Comparison of ENCODE assay signal across 12 mouse cellular contexts in genomic region chr10:45468180-45468915, GRCm38 (mm10). TPM values are rescaled to one million over a fixed set of nuclear protein-coding genes. Genes with fewer than 3 reads are reported as not detected.
DNase-seq lines count a peak whose midpoint lies in the region; ATAC-seq and TF ChIP-seq lines count a peak whose summit lies in the region.
"Had no signal": no experiment of that assay in that cellular context is flagged by ENCODE, and none has a peak within 500 bp of the region (broad histone marks: within the 10 kb centered on the region; RNA-seq: fewer than 3 reads in every experiment).

No protein-coding gene starts in this region.

- TF ChIP-seq CTCF in heart, postnatal 0 days (IDR thresholded peaks at IDR 0.05; ENCODE audit: low read depth): no peak
- TF ChIP-seq CTCF in ES-Bruce4 (IDR thresholded peaks at IDR 0.05; ENCODE audit: low read depth, low read length): no peak
- TF ChIP-seq CTCF in liver, embryonic 14.5 days (IDR thresholded peaks at IDR 0.05; ENCODE audit: low read depth): no peak

- peak overlapping the region; percentile 65 for H3K4me3 ChIP-seq in heart, postnatal 0 days (ENCODE audit: low read depth, low read length)
- H3K4me3 ChIP-seq in ES-Bruce4 (ENCODE audit: low read depth, low read length): no peak overlapping the region
- H3K4me3 ChIP-seq in forebrain, embryonic 13.5 days: peak overlapping the region; percentile 9; the same call in 1 of the 2 replicates
- H3K4me3 ChIP-seq in liver, embryonic 14.5 days (ENCODE audit: insufficient read depth in 1 of 2, low read depth in 2 of 2, low read length in 2 of 2): peak overlapping the region; percentile 45 to 47

- no peak for ATAC-seq in heart, postnatal 0 days (ENCODE audit: insufficient read depth, low read depth)
- ATAC-seq in forebrain, embryonic 13.5 days: no peak
- ATAC-seq in liver, embryonic 14.5 days (ENCODE audit: insufficient read depth): no peak
- ATAC-seq: Patski had no signal

- no peaks in the 10 kb centered on the region for H3K36me3 ChIP-seq in heart, postnatal 0 days (replicated peaks; ENCODE audit: control insufficient read depth, insufficient read depth, low read length)
- H3K36me3 ChIP-seq in ES-Bruce4 (ENCODE audit: control insufficient read depth, insufficient read depth, low read length, poor library complexity, severe bottlenecking): no peaks in the 10 kb centered on the region
- H3K36me3 ChIP-seq in forebrain, embryonic 13.5 days (ENCODE audit: poor library complexity, severe bottlenecking): no peaks in the 10 kb centered on the region
- H3K36me3 ChIP-seq in liver, embryonic 14.5 days (replicated peaks; ENCODE audit: control insufficient read depth, insufficient read depth, low read depth): no peaks in the 10 kb centered on the region

- H3K27me3 ChIP-seq in heart, postnatal 0 days (ENCODE audit: control insufficient read depth, insufficient read depth, low read length): peaks cover 11% of the 10 kb centered on the region
- no peaks in the 10 kb centered on the region for H3K27me3 ChIP-seq in ES-Bruce4 (ENCODE audit: control insufficient read depth, insufficient read depth, low read length, poor library complexity, severe bottlenecking)
- H3K27me3 ChIP-seq in forebrain, embryonic 13.5 days: peaks cover 16% of the 10 kb centered on the region
- H3K27me3 ChIP-seq in liver, embryonic 14.5 days (ENCODE audit: control insufficient read depth, insufficient read depth, low read length): no peaks in the 10 kb centered on the region

- peak overlapping the region; percentile 72 for H3K9ac ChIP-seq in heart, postnatal 0 days (replicated peaks; ENCODE audit: low read depth, low read length)
- peak overlapping the region; percentile 86 for H3K9ac ChIP-seq in ES-Bruce4 (ENCODE audit: low read depth, poor library complexity, severe bottlenecking)
- no peak overlapping the region for H3K9ac ChIP-seq in forebrain, embryonic 13.5 days
- peak overlapping the region; percentile 28; the same call in 1 of the 2 replicates for H3K9ac ChIP-seq in liver, embryonic 14.5 days (replicated peaks)

- no peak for TF ChIP-seq POLR2A in ES-Bruce4 (IDR thresholded peaks at IDR 0.05; ENCODE audit: insufficient read depth, low read length)

- intact Hi-C loops in heart, postnatal 36 days (cut with DNase I): no loop called here

- no peaks in the 10 kb centered on the region for H3K9me3 ChIP-seq in heart, postnatal 0 days (replicated peaks; ENCODE audit: control insufficient read depth, low read length)
- H3K9me3 ChIP-seq in ES-Bruce4 (replicated peaks; ENCODE audit: control insufficient read depth, insufficient read depth, low read length, poor library complexity, severe bottlenecking): no peaks in the 10 kb centered on the region
- H3K9me3 ChIP-seq in forebrain, embryonic 13.5 days (replicated peaks): no peaks in the 10 kb centered on the region
- H3K9me3 ChIP-seq in liver, embryonic 14.5 days (ENCODE audit: control insufficient read depth, low read length): no peaks in the 10 kb centered on the region

- no peak for TF ChIP-seq EP300 in heart, postnatal 0 days (IDR thresholded peaks at IDR 0.05; ENCODE audit: low read depth)
- TF ChIP-seq EP300 in ES-Bruce4 (IDR thresholded peaks at IDR 0.05; ENCODE audit: insufficient read depth, low read depth, low read length): no peak
- no peak for TF ChIP-seq EP300 in liver, embryonic 14.5 days (IDR thresholded peaks at IDR 0.05; ENCODE audit: low read depth)

- WGBS in heart, postnatal 0 days: 22% methylated on average over 4 of the region's 4 CpGs
- 35% methylated on average over 4 of the region's 4 CpGs for WGBS in forebrain, embryonic 13.5 days
- 22% methylated on average over 4 of the region's 4 CpGs for WGBS in liver, embryonic 14.5 days (ENCODE audit: insufficient replicate concordance)

- H3K27ac ChIP-seq in heart, postnatal 0 days (ENCODE audit: low read depth): no peak overlapping the region
- H3K27ac ChIP-seq in ES-Bruce4 (ENCODE audit: insufficient read depth, low read length): no peak overlapping the region
- no peak overlapping the region for H3K27ac ChIP-seq in forebrain, embryonic 13.5 days
- H3K27ac ChIP-seq in liver, embryonic 14.5 days: no peak overlapping the region
- H3K27ac ChIP-seq: macrophage had no signal

- H3K4me1 ChIP-seq in heart, postnatal 0 days (ENCODE audit: control insufficient read depth, insufficient read depth): peaks cover 7% of the 10 kb centered on the region
- no peaks in the 10 kb centered on the region for H3K4me1 ChIP-seq in ES-Bruce4 (ENCODE audit: control insufficient read depth, insufficient read depth, low read length)
- H3K4me1 ChIP-seq in forebrain, embryonic 13.5 days: peaks cover 28% of the 10 kb centered on the region
- peaks cover 3 to 6% of the 10 kb centered on the region in 2 experiments; a peak in 2 of 4 replicates for H3K4me1 ChIP-seq in liver, embryonic 14.5 days (replicated peaks; ENCODE audit: control insufficient read depth in 2 of 2, insufficient read depth in 2 of 2, low read length in 1 of 2)

- H3K4me2 ChIP-seq in heart, postnatal 0 days (ENCODE audit: low read depth, low read length): peak overlapping the region; percentile 80
- H3K4me2 ChIP-seq in forebrain, embryonic 13.5 days: peak overlapping the region; percentile 73
- peak overlapping the region; percentile 79 for H3K4me2 ChIP-seq in liver, embryonic 14.5 days (ENCODE audit: low read depth)

- no peak for DNase-seq in heart, postnatal 0 days (ENCODE audit: low spot score)
- no peak for DNase-seq in heart, postnatal 36 days
- no peak for DNase-seq in liver, embryonic 14.5 days (ENCODE audit: low read depth in 3 of 3, low spot score in 3 of 3)
- no peak for DNase-seq in ovary, postnatal 10 days (ENCODE audit: low spot score)
- DNase-seq in urinary bladder, adult 2 months (ENCODE audit: low spot score): no peak
- no peak for DNase-seq in layer of hippocampus, postnatal 25 days (ENCODE audit: extremely low spot score in 1 of 2, low spot score in 1 of 2)
- DNase-seq: kidney, postnatal 14 days had no signal

RNA-seq across cellular contexts. Expression of gene Lin28b, which starts 17.8 kb away (rescaled TPM):
- total RNA-seq in heart, postnatal 0 days (2014; rRNA removed; ENCODE audit: low replicate concordance): 0.23 and 0.85 TPM in 2 replicates
- 1.2 and 1.3 TPM in 2 replicates for polyA plus RNA-seq in heart, postnatal 0 days (2015; fragmentation: Nextera tagmentation; extraction: Ambion mirVana)
- total RNA-seq in heart, postnatal 36 days (2021): under 1 TPM; 0.16 to 0.17 TPM
- 24.1 and 26.8 TPM in 2 replicates for polyA plus RNA-seq in ES-Bruce4 (2011; ENCODE audit: insufficient read depth, insufficient read length, low read depth, missing spikeins)
- polyA plus RNA-seq in forebrain, embryonic 13.5 days (2015; fragmentation: Nextera tagmentation; extraction: Ambion mirVana): 7.4 and 8.7 TPM in 2 replicates
- 4.3 and 5.9 TPM in 2 replicates for polyA plus RNA-seq in liver, embryonic 14.5 days (2012; rRNA removed)
- polyA plus RNA-seq in liver, embryonic 14.5 days (2014; fragmentation: Nextera tagmentation; extraction: Ambion mirVana): 8.8 and 10.1 TPM in 2 replicates
- 0.04 and 0.11 TPM in 2 replicates for polyA plus RNA-seq in urinary bladder, adult 2 months (2012; rRNA removed)
- total RNA-seq in layer of hippocampus, postnatal 25 days (2021): under 1 TPM; 0.71 to 0.89 TPM
- polyA plus RNA-seq: macrophage; Patski; small intestine, adult 2 months had no signal
